Mouse (Mus musculus): ENCODE measurements around the gene Lgals3.
A peak's percentile ranks its signal among the peaks of the same experiment; 100 is the strongest.
"Not testable (repeated sequence)": the region's sequence is repeated elsewhere in the genome, so short reads cannot be mapped to it uniquely, and the experiment has no call there.

The Lgals3 gene

GRCm38 (mm10) chr14:47367461-47367860, at the start of gene Lgals3:
TSS of gene Lgals3 (plus strand) at chr14:47367751.
- DNase-seq (ENCODE audit: low spot score): peak; percentile 7

- DNase-seq (ENCODE audit: low spot score): no peak
These were observed 48.2 kb upstream of the Lgals3 start for GRCm38 (mm10) chr14:47319362-47319761.

- DNase-seq (ENCODE audit: low spot score): not testable (repeated sequence)
These were observed 46.0 kb upstream of the Lgals3 start for GRCm38 (mm10) chr14:47321581-47321980.

DNA sequence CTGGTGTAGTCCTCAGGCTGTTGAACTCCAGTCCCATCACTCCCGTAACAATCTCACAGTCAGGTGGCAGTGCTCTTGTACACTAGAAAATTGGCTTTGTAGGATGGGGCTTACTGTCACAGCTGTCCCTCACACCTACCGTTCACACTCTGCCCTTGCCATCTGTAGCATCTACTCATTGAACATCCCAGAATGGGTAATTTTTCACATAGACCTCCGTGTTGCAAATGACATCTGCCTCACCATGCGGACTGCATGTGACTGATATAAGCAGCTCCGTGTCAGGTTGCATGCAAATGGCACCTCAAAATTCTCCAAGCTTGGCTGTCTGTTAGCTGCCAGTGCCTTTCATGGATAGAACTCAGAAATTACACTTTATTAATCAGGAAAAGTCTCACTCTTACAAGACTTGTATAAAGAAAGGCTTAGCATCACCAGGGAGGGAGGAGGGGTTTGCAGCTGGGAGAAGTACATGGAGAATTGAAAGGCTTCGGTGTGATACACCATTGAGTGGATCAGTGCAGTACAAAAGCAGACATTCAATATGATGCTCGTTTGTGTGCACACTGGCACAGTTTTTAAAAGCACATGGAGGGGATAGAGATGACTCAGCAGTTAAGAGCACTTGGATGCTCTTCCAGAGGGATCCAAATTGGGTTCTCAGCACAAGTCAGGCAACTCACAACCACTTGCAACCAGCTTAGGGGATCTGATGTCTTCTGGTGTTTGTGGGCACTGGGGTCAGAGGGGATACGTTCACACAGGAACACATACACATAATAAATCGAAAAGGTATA, 41.4 kb upstream of the Lgals3 start:
- DNase-seq (ENCODE audit: low spot score): no peak

DNA sequence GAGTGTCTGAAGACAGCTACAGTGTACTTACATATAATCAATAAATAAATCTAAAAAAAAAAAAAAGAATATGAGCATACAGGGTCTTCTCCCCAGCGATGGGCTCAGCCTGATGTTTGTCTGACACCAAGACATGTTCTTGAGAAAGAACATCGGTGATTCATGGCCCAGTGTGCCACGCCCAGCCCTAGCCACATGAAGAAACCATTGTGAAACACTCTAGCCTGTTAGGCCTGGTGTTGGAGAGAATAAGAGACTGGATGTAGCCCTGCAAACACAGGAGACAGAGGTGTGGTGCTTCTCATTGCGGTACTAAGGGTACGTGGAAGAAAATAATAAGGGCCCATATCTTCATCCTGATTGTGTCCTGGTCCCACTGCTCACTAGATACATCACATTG, 40.2 kb upstream of the Lgals3 start:
- DNase-seq (ENCODE audit: low spot score): no peak

- no peak for DNase-seq (ENCODE audit: low spot score)
These were observed 35.6 kb upstream of the Lgals3 start for GRCm38 (mm10) chr14:47331920-47332319.

GRCm38 (mm10) chr14:47334819-47335218, 32.7 kb upstream of the Lgals3 start:
- DNase-seq (ENCODE audit: low spot score): peak; percentile 55

DNA sequence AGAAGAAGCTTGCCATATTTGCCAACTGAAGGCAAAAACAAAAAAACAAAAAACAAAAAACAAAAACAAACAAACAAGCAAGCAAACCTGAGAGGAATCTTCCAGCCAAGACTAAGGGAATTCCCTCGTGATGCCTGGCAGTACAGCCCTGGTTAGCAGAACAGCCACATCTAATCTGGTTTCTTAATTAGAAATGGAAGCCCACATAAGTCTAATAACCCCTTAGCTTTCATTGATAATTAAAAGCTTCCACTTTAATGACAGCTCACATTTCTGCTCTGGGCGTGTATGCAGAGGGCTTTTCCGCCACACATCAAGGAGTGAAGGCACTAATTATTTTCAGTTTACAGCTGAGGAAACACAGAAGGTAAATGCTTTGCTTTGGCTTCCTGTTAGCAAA, 32.3 kb upstream of the Lgals3 start:
- no peak for DNase-seq (ENCODE audit: low spot score)

GRCm38 (mm10) chr14:47340231-47340925, 27.2 kb upstream of the Lgals3 start:
- no peak for DNase-seq (ENCODE audit: low spot score)

DNA sequence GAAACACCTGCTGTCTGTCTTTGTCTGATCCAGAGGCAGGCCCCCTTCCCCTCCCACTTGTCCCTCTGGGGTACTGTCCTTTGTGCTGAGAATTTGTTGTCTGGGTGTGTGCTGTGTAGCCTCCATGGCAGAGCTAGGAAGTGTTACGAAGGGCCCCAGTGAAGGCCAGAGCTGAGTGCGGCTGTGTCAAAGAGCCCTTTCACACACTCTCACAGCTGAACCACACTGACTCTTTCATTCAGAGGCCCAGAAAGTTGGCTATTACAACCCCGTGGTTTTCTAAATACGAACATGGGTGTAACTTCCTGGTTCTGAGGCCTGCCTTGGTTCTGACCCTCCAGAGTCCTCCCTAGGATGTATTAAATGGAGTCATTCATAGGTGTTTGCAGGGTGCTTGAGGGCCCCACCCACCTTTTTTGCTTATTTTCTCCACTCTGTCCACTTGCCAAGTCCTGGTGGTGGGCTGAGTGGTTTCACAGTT, 25.7 kb upstream of the Lgals3 start:
- DNase-seq (ENCODE audit: low spot score): no peak

DNA sequence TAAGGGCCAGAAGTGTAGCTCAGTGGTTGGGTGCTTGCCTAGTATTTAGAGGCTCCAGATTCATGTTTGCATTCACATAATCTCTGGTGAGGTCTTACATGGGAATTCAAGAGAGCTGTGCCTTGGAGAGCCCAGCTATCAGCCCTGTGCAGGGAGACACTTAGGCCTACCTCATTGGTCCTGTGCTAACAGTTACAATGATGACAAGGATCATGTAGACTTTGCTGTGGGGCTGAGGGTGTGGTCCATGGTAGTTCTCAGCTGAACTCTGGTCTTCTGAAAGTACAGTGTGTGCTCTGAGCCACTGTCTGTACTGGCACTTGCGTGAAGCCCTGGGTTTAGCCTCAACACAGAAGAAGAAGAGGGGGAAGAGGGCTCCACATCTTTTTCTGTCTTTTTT, 20.8 kb upstream of the Lgals3 start:
- DNase-seq (ENCODE audit: low spot score): no peak

DNA sequence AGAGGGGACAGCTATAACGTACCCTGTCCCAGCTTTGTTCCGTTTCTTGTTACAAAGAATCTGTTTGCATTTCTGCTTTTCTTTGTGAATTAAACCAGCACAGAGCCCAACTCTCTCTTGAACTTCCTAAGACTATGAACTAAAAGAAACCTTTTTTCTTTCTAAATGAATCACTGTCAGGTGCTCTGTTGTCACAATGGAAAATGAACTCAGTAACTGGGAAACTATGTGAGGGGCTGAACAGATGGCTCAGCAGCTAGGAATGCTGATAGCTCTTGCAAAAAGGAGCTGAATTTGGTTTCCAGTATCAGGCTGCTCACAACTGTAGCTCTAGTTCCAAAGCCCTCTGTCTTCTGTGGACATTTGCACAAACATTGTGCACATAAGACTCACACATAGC, 16.6 kb upstream of the Lgals3 start:
- no peak for DNase-seq (ENCODE audit: low spot score)

DNA sequence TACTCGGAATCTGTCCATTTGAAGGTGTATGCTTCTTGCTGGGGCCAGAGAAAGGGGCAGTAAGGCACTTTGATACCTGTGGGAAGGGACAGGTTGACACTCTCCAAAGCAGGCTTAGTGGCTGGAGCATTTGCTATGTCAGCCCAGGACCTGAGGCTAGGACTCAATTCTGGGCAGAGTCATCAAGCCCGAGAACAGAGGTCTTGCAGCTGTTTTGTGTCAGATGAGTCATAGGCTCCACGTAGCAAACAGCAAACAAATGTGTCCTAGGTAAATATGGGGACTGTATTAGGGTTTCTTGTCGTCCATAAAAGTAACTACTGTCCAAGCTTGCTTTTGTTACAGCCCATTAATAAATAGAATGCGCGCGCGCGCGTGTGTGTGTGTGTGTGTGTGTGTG, 15.3 kb upstream of the Lgals3 start:
- DNase-seq (ENCODE audit: low spot score): no peak

GRCm38 (mm10) chr14:47353240-47353639, 14.3 kb upstream of the Lgals3 start:
- no peak for DNase-seq (ENCODE audit: low spot score)

DNA sequence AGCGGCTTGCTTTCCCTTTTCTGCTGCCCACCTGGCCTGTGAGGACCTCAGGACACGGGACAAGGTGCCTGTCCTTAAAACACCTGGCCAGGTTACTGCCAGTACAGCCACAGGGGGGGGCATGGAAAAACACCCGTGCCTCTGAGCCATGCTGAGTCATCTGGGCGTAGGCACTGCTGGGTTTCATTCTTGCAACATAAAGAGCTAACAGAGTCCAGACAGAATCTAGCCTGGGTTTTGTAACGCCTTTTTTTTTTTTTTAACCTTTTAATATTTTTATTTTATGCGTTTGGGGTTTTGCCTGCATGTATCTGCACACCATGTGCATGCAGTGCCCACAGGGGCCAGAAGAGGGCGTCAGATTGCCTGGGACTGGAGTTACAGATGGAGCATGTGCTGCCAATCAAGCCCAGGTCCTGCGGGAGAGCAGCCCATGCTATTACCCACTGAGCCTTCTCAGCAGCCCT, 13.4 kb upstream of the Lgals3 start:
- no peak for DNase-seq (ENCODE audit: low spot score)

DNA sequence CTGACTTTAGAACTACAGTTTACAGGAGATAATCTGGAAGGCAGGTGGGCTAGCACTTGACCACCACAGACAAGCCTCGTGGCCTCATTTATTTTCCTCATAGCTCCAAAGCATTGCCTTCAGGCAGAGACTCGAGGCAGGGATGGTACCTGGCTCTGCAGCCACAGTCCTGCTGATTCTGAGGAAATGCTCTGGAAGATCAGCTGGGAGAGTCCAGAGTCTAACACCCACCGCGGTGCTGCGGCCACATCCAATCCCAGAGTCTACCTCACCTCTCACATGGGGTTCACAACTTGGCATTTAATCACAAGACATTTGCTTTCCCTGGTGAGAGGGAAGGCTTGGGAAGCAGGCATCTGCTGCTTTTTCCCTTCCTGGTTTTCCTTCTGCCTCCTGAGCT, 12.6 kb upstream of the Lgals3 start:
- no peak for DNase-seq (ENCODE audit: low spot score)

- no peak for DNase-seq (ENCODE audit: low spot score)
These were observed 10.9 kb upstream of the Lgals3 start for GRCm38 (mm10) chr14:47356622-47357021.

DNA sequence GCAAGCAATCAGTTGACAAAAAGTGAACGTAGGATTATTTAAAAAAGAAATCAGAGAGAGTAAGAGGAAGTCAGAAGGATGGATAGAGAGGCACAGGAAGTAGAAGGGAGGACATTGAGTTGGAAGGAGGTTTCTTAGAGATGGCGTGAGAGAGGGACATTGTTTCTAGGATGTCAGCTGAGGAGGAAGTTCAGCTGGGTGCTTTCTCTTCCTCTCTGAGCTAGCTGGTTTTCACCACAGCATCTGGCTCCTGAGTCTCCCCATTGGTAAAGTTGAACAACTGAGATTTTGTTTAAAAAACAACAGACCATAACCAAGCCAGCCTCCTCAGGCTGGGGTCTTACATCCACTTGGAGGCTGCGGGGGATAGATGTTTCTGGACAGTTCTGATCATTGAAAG, 7.9 kb upstream of the Lgals3 start:
- DNase-seq (ENCODE audit: low spot score): no peak

DNA sequence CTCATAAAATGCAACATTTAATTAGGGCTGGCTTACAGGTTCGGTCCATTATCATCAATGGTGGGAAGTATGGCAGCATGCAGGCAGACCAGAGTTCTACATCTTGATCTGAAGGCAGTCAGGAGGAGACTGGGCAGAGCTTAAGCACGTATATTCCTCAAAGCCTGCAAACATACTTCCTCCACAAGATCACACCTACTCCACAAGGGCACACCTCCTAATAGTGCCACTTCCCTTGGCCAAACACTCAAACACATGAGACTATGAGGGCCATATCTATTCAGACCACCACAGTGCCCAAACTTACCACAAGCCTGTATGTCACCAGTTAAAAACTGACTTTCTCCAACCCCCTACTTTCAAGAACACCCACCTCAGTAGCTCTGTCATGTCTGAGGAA, 6.1 kb upstream of the Lgals3 start:
- no peak for DNase-seq (ENCODE audit: low spot score)

GRCm38 (mm10) chr14:47361899-47362298, 5.7 kb upstream of the Lgals3 start:
- no peak for DNase-seq (ENCODE audit: low spot score)

GRCm38 (mm10) chr14:47364742-47365449, 2.7 kb upstream of the Lgals3 start:
- DNase-seq (ENCODE audit: low spot score): peak; percentile 14

GRCm38 (mm10) chr14:47366881-47367321, 650 bp upstream of the Lgals3 start:
- DNase-seq (ENCODE audit: low spot score): peak; percentile 32

GRCm38 (mm10) chr14:47369741-47370140, 2.2 kb downstream of the Lgals3 start:
- DNase-seq (ENCODE audit: low spot score): no peak

All from ovary, postnatal 14 days (tissue).